Mouse (Mus musculus) limb, embryonic 10.5 days (tissue): ENCODE measurements around the gene Ncoa3. TPM values are rescaled to one million over a fixed set of nuclear protein-coding genes. Genes with fewer than 3 reads are reported as not detected.
A peak's percentile ranks its signal among the peaks of the same experiment; 100 is the strongest.

Experiments used
- DNase-seq: peaks from one replicate; pipeline ENCODE4 v3.0.0-alpha.2; 2017; ENCODE audit warnings: low spot score
- H3K27ac ChIP-seq: fragments of 300-500 bp; sonication (generic); 2 replicates; pipeline ENCODE4 v1.5.1; 2016; ENCODE audit warnings: mild to moderate bottlenecking
- H3K27me3 ChIP-seq: fragments of 300-500 bp; sonication (generic); 2 replicates; pipeline ENCODE4 v1.6.1; 2016; ENCODE audit warnings: low read depth, mild to moderate bottlenecking; ENCODE audit not compliant: poor library complexity, severe bottlenecking
- H3K36me3 ChIP-seq: fragments of 300-500 bp; sonication (generic); 2 replicates; pipeline ENCODE4 v1.6.1; 2016; ENCODE audit warnings: mild to moderate bottlenecking, moderate library complexity
- H3K4me1 ChIP-seq: fragments of 300-500 bp; sonication (generic); 2 replicates; pipeline ENCODE4 v1.6.1; 2016
- H3K4me3 ChIP-seq: fragments of 300-500 bp; sonication (generic); 2 replicates; pipeline ENCODE4 v1.5.1; 2016; ENCODE audit warnings: mild to moderate bottlenecking, moderate library complexity
- H3K9me3 ChIP-seq: fragments of 300-500 bp; sonication (generic); replicated peaks from 2 replicates; pipeline ENCODE4 v1.6.1; 2016; ENCODE audit warnings: mild to moderate bottlenecking
- WGBS: fragments of 180-500 bp; shearing (Covaris S2); methylation state at CpG from one replicate; pipeline ENCODE4 v1.1.7; 2016; 5-methylcytosine and 5-hydroxymethylcytosine counted together
- polyA plus RNA-seq: library from polyadenylated mRNA; unstranded; fragments of >200 nt; fragmentation: Nextera tagmentation; extraction: Ambion mirVana; gene quantifications from 2 replicates; pipeline ENCODE4 v1.2.1, GENCODE M21; 2016

Gene Ncoa3
- polyA plus RNA-seq, 1 experiment from 2014 or later = 15.5 TPM

DNA sequence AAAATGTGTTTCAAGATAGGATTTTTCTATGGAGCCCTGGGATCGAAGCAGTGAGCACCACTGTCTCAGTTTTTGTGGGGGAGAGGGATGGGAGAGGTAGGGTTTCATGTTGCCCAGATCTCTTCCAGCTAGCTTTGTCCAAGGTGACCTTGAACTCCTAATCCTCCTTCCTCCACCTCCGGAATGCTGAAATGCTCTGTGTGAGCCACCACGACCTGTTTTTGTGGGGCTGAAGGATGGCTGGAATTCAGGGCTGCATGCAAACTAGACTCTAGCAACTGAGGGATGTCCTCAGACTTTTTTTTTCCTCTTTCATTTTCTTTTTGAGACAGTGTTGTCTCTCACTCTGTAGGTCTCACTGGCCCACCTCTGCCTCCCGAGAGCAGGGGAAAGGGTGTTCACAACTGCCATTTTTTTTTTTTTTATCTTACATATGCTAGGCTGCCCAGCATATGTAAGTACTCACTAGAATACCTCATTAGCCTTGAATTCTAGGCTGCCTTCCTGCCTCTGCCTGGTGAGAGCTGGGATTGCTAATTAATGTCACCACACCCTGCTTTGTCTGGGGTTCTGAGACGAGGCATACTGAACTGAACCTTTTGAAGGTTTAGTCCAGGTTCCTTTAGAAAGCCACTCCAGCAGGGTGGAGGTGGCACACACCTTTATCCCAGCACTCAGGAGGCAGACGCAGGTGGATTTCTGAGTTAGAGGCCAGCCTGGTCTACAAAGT, 11.0 kb upstream of the Ncoa3 start:
- H3K4me1 ChIP-seq = peaks cover 12% of the 10 kb centered on the region
- no peaks in the 10 kb centered on the region for H3K9me3 ChIP-seq
- WGBS = 80% methylated on average over 6 of the region's 6 CpGs
- no peak overlapping the region for H3K4me3 ChIP-seq
- DNase-seq = no peak
- H3K36me3 ChIP-seq = no peaks in the 10 kb centered on the region
- H3K27ac ChIP-seq = no peak overlapping the region
- H3K27me3 ChIP-seq = no peaks in the 10 kb centered on the region

DNA sequence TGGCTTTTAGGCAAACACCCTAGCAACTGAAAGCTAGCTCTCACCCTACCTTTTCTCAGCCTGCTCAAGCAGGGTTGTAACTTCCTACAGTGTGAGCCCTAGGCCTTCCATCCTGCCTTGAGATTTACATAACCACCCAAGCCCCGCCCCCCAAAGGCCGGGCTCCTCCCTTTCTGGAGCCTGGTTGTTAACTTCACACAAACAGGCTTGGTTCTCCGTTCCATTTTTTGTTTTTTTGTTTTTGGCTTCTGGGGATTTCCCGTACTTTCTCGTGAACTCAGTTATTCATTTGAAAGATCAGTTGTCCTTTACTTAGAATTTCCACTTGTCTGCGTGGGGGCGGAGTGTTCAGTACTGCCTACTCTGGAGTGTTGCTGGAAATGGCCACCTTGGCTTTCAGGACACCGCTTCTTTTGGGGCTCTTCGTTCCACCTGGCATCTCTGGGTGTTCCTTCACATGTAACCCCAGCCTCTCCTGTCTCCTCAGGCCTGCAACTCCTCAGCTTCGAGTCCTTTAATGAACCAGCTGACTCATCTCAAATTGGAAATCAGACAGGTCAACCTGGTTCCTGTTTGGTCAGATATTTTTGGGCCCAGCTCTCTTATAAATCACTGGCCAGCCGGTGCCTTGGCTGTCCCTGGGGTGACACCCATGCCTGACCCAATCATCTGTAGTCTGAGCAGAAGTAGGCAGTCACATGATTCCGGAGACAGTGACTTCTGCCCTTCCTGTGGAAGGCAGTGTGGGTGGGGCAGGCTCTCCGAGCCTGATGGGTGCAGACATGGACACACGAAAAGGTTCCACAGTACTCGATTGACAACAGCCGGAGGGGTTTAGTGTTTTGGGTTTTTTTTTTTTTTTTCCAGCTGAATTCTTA, 9.7 kb upstream of the Ncoa3 start:
- no peak for DNase-seq
- 50% methylated on average over 16 of the region's 16 CpGs for WGBS
- H3K4me3 ChIP-seq = no peak overlapping the region
- H3K9me3 ChIP-seq = no peaks in the 10 kb centered on the region
- no peaks in the 10 kb centered on the region for H3K27me3 ChIP-seq
- H3K36me3 ChIP-seq = no peaks in the 10 kb centered on the region
- peaks cover 21% of the 10 kb centered on the region for H3K4me1 ChIP-seq
- no peak overlapping the region for H3K27ac ChIP-seq

DNA sequence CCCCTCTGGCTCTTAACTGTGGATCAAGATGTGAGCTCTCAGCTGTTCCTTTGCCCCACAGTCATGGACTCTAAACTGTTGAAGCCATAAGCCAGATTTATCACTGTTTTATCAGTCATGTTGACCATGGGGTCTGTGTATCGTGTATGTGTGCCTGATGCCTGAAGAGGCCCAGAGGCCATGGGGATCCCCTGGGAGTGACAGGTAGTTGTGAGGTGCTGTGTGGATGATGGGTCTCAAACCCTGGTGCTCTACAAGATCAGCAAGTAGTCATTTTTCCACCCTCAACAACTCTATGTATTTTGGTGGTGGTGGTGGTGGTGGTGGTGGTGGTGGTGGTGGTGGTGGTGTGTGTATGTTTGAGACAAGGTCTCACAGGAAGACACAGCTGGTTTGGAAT, 8.1 kb upstream of the Ncoa3 start:
- no peaks in the 10 kb centered on the region for H3K27me3 ChIP-seq
- no peak overlapping the region for H3K4me3 ChIP-seq
- no peak for DNase-seq
- H3K36me3 ChIP-seq = no peaks in the 10 kb centered on the region
- H3K9me3 ChIP-seq = no peaks in the 10 kb centered on the region
- 96% methylated on average over 1 of the region's 1 CpGs for WGBS
- H3K27ac ChIP-seq = no peak overlapping the region
- peaks cover 24% of the 10 kb centered on the region for H3K4me1 ChIP-seq

DNA sequence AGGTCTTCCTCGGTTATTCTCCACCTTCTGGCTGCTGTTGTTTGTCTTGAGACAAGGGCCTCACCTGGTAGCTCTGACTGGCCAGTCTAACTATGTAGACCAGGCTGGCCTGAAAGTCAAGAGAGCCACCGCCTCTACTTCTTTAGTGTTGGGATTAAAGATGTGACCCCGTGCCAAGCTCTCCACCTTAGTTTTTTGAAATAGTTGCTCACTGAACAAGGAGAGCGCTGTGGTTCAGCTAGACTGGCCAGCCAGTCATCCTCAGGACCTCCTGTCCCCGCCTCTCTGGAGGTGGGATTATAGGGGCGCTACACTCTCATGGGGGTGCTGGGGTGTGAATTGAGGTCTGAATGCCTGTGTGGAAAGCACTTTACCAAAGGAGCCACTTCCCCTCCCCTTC, 7.5 kb upstream of the Ncoa3 start:
- DNase-seq = no peak
- Histone ChIP-seq H3K4me3 (no peak overlapping the region), H3K4me1 (peaks cover 24% of the 10 kb centered on the region), H3K27me3 (no peaks in the 10 kb centered on the region), H3K27ac (no peak overlapping the region), H3K9me3 (no peaks in the 10 kb centered on the region), H3K36me3 (no peaks in the 10 kb centered on the region)
- WGBS = 92% methylated on average over 6 of the region's 6 CpGs

DNA sequence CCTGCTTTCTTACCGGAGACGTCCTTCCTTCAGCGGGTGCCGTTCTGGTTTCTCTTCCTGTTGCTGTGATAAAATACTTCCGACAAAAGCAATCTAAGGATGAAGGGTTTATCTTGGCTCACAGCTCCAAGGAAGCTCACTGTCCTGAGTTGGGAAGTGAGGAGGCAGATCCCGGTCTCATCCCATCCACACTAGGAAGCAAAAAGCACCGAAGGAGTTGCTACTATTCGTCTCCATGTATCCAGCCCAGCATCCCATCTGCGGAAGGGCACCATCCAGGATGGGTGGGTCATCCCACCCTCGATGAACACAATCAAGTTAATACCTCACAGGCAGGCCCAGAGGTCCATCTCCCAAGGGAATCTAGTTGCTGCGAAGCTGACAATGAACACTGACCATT, 6.9 kb upstream of the Ncoa3 start:
- Histone ChIP-seq H3K27me3 (no peaks in the 10 kb centered on the region), H3K4me3 (no peak overlapping the region), H3K27ac (no peak overlapping the region), H3K4me1 (peaks cover 24% of the 10 kb centered on the region), H3K36me3 (no peaks in the 10 kb centered on the region), H3K9me3 (no peaks in the 10 kb centered on the region)
- 90% methylated on average over 11 of the region's 11 CpGs for WGBS
- DNase-seq = no peak

DNA sequence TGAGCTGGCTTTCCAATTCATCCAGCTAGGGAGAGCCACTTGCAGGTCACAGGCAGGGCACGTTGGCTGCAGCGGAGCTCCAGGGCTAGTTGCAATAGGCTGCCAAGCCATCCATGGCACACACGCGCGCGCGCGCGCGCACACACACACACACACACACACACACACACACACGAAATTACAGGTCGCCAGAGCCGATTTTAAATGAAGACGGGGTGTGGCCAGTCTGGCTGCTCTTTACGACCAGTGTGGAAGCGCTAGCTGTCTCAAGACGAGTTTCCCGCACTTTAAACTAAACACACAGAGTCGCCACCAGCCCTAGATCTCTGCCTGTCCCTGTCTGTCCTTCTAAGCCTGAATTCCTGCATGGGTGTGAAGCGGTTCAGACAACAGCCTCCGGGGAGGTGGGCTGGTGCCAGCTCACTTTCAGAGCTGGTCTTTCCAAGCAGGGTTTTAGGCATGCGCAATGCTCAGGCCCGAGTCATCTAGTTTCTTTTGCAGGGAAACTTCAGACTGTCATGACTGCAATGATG, 5.4 kb upstream of the Ncoa3 start:
- H3K9me3 ChIP-seq = no peaks in the 10 kb centered on the region
- 2% methylated on average over 23 of the region's 23 CpGs for WGBS
- H3K27me3 ChIP-seq = no peaks in the 10 kb centered on the region
- peak overlapping the region; percentile 87 for H3K27ac ChIP-seq
- peak; percentile 81 for DNase-seq
- H3K36me3 ChIP-seq = no peaks in the 10 kb centered on the region
- H3K4me1 ChIP-seq = peaks cover 22% of the 10 kb centered on the region
- H3K4me3 ChIP-seq = peak overlapping the region; percentile 54

DNA sequence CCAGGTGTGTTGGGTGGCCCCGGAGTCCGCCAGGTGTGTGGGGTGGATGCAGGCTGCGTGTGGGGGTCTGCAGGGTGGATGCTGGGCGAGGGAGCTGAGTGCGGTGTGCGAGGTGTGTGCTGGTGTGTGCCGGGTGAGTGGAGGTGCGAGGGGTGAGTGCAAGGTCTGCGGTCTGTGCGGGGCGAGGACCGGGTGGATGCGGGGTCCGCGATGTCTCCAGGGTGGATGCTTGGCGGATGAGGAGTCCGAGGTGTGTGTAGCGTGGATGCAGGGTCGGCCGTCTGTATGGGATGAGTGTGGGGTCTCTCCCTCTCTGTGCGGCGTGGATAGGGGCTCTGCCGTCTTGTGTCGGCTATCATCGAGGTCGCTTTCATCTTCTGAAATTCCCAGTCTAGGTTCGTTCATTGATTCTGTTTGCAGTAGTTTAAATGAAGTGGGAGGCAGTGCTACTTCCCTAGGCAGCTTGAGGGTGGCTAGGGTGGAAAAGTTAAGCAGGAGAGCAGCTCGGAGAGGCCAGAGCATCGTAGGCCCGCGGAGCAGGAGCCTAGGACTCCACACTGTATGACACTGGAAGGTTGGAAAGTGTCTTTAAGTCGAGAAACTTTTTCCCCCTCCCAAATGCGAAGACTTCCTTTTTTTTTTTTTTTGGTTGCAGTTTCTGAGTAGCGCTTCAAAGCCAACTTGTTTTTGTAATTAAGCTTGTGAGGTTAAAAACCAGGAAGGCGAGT, 901 bp downstream of the Ncoa3 start:
- H3K36me3 ChIP-seq = peaks cover 5% of the 10 kb centered on the region; the same call in 1 of the 2 replicates
- H3K9me3 ChIP-seq = no peaks in the 10 kb centered on the region
- no peaks in the 10 kb centered on the region for H3K27me3 ChIP-seq
- peak overlapping the region; percentile 91 for H3K27ac ChIP-seq
- no peak for DNase-seq
- H3K4me1 ChIP-seq = peaks cover 16% of the 10 kb centered on the region
- WGBS = 4% methylated on average over 35 of the region's 35 CpGs
- peak overlapping the region; percentile 93 for H3K4me3 ChIP-seq

DNA sequence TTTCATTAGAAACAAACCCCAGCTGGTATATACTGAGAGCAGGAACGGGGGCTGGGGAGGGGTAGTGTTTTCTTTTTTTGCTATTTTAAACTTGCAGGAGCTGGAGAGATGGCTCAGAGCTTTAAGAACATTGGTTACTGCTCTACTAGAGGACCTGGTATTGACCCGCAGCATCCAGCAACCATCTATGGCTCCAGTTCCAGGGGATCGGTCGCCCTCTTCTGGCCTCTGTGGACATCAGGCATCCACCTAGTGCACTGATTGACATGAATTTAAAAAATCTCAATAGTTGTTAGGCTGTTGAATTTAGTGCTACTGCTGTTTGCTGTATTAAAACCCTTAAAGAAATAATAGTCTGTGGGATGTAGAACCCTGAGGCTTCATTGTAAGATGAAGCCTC, 1.9 kb downstream of the Ncoa3 start:
- Histone ChIP-seq H3K9me3 (no peaks in the 10 kb centered on the region), H3K4me1 (peaks cover 26% of the 10 kb centered on the region), H3K27ac (no peak overlapping the region), H3K27me3 (no peaks in the 10 kb centered on the region), H3K4me3 (no peak overlapping the region), H3K36me3 (peaks cover 5% of the 10 kb centered on the region; the same call in 1 of the 2 replicates)
- WGBS = 94% methylated on average over 4 of the region's 4 CpGs
- no peak for DNase-seq

DNA sequence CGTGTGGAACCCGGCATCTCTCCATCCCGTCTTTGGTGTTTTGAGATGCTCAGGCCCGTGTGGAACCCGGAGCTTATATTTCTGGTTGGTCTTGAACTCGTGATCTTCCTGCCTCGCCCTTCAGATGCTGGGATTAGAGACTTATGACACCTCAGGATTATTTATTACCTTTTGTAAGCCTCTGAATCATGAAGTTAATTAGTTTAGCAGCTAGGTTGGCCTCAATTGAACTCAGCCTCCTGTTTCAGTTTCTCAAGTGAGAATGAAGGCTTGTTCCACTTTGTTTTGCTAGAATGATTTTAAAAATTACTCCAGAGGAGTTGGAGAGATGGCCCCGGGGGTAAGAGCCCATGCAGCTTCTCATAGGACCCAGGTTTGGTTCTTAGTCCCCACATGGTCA, 3.3 kb downstream of the Ncoa3 start:
- peaks cover 5% of the 10 kb centered on the region; the same call in 1 of the 2 replicates for H3K36me3 ChIP-seq
- WGBS = 89% methylated on average over 8 of the region's 8 CpGs
- no peaks in the 10 kb centered on the region for H3K9me3 ChIP-seq
- H3K4me1 ChIP-seq = peaks cover 40% of the 10 kb centered on the region
- DNase-seq = no peak
- no peak overlapping the region for H3K4me3 ChIP-seq
- no peak overlapping the region for H3K27ac ChIP-seq
- H3K27me3 ChIP-seq = no peaks in the 10 kb centered on the region

DNA sequence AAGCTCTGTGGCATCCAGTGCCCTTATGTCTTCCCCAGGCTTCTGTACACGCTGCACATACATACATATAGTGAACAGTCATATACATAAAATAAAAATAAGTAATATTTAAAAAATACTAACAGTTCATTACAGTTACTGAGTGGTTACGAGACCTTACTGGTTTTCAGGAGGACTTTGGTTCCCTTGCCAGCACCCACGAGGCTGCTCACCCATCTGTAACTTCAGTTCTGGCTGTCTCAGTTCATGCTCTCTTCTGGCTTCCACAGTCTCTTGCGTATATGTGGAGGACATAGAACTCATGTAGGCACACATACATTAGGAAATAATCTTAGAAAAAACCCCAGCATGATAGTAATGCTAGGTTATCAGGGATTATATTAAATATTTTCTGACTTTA, 3.7 kb downstream of the Ncoa3 start:
- H3K4me1 ChIP-seq = peaks cover 43% of the 10 kb centered on the region
- H3K9me3 ChIP-seq = no peaks in the 10 kb centered on the region
- WGBS = 95% methylated on average over 4 of the region's 4 CpGs
- H3K4me3 ChIP-seq = no peak overlapping the region
- no peak for DNase-seq
- no peak overlapping the region for H3K27ac ChIP-seq
- H3K36me3 ChIP-seq = peaks cover 5% of the 10 kb centered on the region; the same call in 1 of the 2 replicates
- H3K27me3 ChIP-seq = no peaks in the 10 kb centered on the region

DNA sequence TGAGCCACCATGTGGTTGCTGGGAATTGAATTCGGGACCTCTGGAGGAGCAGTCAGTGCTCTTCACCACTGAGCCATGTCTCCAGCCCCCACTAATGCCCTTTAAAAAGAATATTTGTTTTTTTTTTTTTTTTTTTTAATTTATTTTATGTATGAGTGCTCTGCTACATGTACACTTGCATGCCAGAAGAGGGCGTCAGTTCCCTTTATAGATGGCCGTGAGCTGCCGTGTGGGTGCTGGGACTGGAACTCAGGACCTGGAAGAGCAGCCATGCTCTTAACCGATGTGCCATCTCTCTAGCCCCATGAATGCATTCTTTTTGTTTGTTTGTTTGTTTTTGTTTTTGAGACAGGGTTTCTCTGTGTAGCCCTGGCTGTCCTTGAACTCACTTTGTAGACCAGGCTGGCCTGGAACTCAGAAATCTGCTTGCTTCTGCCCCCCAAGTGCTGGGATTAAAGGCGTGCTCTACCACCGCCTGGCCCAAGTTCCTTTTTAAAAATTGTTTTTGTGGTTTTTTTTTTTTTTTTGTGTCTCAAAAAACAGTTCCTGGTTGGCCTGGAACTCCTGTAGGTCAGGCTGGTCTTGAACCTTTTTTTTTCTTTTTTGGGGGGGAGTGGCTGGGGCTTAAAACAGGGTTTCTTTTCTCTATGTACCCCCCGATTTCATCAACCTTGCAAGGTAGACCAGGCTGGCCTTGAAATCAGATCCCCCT, 5.0 kb downstream of the Ncoa3 start:
- no peak for DNase-seq
- H3K27ac ChIP-seq = no peak overlapping the region
- H3K9me3 ChIP-seq = no peaks in the 10 kb centered on the region
- H3K36me3 ChIP-seq = peaks cover 5% of the 10 kb centered on the region; the same call in 1 of the 2 replicates
- H3K27me3 ChIP-seq = no peaks in the 10 kb centered on the region
- H3K4me3 ChIP-seq = no peak overlapping the region
- WGBS = 92% methylated on average over 8 of the region's 8 CpGs
- peaks cover 45% of the 10 kb centered on the region for H3K4me1 ChIP-seq

DNA sequence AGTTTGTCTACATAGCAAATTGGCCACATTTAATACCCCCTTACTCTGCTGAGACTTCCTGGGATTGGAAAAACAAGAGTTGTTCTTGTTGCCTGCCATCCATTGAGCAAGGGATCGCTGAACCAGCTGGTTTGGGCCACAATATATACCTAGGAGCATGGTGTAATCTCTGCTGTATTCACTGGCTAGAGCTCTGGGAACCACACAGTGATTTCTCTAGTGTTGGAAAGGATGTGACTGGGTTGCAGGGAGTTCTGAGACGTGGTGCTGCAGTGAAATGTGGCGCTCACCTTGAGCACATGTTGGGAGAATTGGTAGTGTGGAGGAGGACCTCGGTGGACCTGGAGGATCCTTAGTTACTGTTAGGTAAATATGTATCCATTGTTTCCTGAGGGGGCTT, 6.5 kb downstream of the Ncoa3 start:
- H3K27me3 ChIP-seq = no peaks in the 10 kb centered on the region
- H3K36me3 ChIP-seq = peaks cover 5% of the 10 kb centered on the region; the same call in 1 of the 2 replicates
- no peak overlapping the region for H3K4me3 ChIP-seq
- peaks cover 33% of the 10 kb centered on the region for H3K4me1 ChIP-seq
- no peak overlapping the region for H3K27ac ChIP-seq
- WGBS = 37% methylated on average over 4 of the region's 4 CpGs
- H3K9me3 ChIP-seq = no peaks in the 10 kb centered on the region
- no peak for DNase-seq
